Mouse (Mus musculus): ENCODE measurements at regions not wholly inside any gene's neighbourhood (a gene's known extent, or its start where the extent isn't known, plus 50 kb on each side); places are given as distances from the start of the nearest gene placed in this dataset.

GRCm38 (mm10) chr1:128518514-128518913 is 73.6 kb downstream of the Cxcr4 start:
- no peak for TF ChIP-seq POLR2A (IDR thresholded peaks at IDR 0.05; ENCODE audit: insufficient read length, low read depth)
- TF ChIP-seq MYOD1 (IDR thresholded peaks at IDR 0.05; ENCODE audit: control insufficient read depth in 1 of 3, insufficient read length in 2 of 3, low read depth in 2 of 3) = no peak
- no peak for TF ChIP-seq POLR2AphosphoS2 (IDR thresholded peaks at IDR 0.05; ENCODE audit: insufficient read length, low read depth)
- TF ChIP-seq MYOG (IDR thresholded peaks at IDR 0.05; ENCODE audit: control insufficient read depth in 1 of 3, insufficient read depth in 1 of 3, insufficient read length in 2 of 3, low read depth in 2 of 3) = no peak
- TF ChIP-seq MAX (IDR thresholded peaks at IDR 0.05; ENCODE audit: low read depth) = no peak
- no peak for TF ChIP-seq E2F4 (IDR thresholded peaks at IDR 0.05; ENCODE audit: insufficient read depth)

Data from myocyte (in vitro differentiated cells).